ENCODE assay signal across 9 mouse cellular contexts in the genomic region with DNA sequence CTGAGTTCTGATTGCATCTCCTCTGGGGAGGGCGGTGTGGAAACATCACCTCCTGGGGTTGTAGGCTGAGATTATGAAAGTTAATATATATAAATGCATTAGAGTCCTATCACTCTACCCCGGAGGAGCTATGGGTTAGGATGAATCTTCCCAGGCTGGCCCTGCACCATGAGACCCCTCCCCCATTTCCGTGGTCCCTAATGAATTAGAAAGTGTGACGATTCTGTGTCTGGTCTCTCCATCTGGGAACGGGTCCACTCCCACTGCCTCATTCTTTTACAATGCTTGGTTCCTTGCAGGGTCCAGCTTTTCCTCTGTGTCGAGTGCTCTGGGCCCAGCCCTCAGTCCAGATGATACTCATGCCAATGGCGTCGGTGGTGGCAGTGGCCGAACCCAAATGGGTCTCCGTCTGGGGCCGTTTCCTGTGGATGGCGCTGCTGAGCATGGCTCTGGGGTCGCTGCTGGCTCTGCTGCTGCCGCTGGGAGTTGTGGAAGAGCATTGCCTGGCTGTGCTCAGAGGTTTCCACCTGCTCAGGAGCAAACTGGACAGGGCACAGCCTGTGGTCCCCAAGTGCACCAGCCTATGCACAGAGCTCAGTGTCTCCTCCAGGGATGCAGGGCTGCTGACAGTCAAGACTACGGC. TPM values are rescaled to one million over a fixed set of nuclear protein-coding genes. Genes with fewer than 3 reads are reported as not detected.
A peak's percentile ranks its signal among the peaks of the same experiment; 100 is the strongest.
DNase-seq lines count a peak whose midpoint lies in the region; ATAC-seq and TF ChIP-seq lines count a peak whose summit lies in the region.
"Had no signal": no experiment of that assay in that cellular context is flagged by ENCODE, and none has a peak within 500 bp of the region (broad histone marks: within the 10 kb centered on the region; RNA-seq: fewer than 3 reads in every experiment).

No protein-coding gene starts in this region.

- no peaks in the 10 kb centered on the region for H3K9me3 ChIP-seq in limb, embryonic 10.5 days (replicated peaks)
- no peaks in the 10 kb centered on the region for H3K9me3 ChIP-seq in stomach, embryonic 15.5 days

- TF ChIP-seq CTCF in thymus, adult 2 months (IDR thresholded peaks at IDR 0.05; ENCODE audit: borderline replicate concordance, control insufficient read depth, extremely low read depth, insufficient read depth, low read length, poor library complexity), result no peak

- no peak for ATAC-seq in stomach, embryonic 15.5 days (ENCODE audit: insufficient read depth, low FRiP score, low read depth)

- H3K36me3 ChIP-seq in thymus, adult 2 months (ENCODE audit: control insufficient read depth, insufficient read depth, low read length), result peaks cover 5% of the 10 kb centered on the region; the same call in 1 of the 2 replicates
- H3K36me3 ChIP-seq in limb, embryonic 10.5 days, result peaks cover 41% of the 10 kb centered on the region
- H3K36me3 ChIP-seq in stomach, embryonic 15.5 days, result peaks cover 30% of the 10 kb centered on the region

- H3K9ac ChIP-seq in stomach, embryonic 15.5 days, result peak overlapping the region; percentile 47; the same call in 1 of the 2 replicates

- peaks cover 15% of the 10 kb centered on the region for H3K4me1 ChIP-seq in thymus, adult 2 months (replicated peaks; ENCODE audit: control insufficient read depth, insufficient read depth, low read length)
- H3K4me1 ChIP-seq in limb, embryonic 10.5 days, result peaks cover 30% of the 10 kb centered on the region
- peaks cover 14% of the 10 kb centered on the region for H3K4me1 ChIP-seq in stomach, embryonic 15.5 days

- H3K27ac ChIP-seq in thymus, adult 2 months (ENCODE audit: control insufficient read depth, insufficient read depth, low read length), result no peak overlapping the region
- peak overlapping the region; percentile 96 for H3K27ac ChIP-seq in limb, embryonic 10.5 days
- peak overlapping the region; percentile 93 for H3K27ac ChIP-seq in stomach, embryonic 15.5 days

- WGBS in thymus, adult 2 months, result 70% methylated on average over 15 of the region's 15 CpGs
- WGBS in limb, embryonic 10.5 days, result 47% methylated on average over 15 of the region's 15 CpGs
- WGBS in stomach, embryonic 15.5 days, result 35% methylated on average over 15 of the region's 15 CpGs

- TF ChIP-seq POLR2A in thymus, adult 2 months (IDR thresholded peaks at IDR 0.05; ENCODE audit: control insufficient read depth, extremely low read depth, insufficient read depth, low read length, poor library complexity), result no peak

- H3K27me3 ChIP-seq in thymus, adult 2 months (ENCODE audit: control insufficient read depth, insufficient read depth, low read length), result no peaks in the 10 kb centered on the region
- no peaks in the 10 kb centered on the region for H3K27me3 ChIP-seq in limb, embryonic 10.5 days (ENCODE audit: low read depth, poor library complexity, severe bottlenecking)
- no peaks in the 10 kb centered on the region for H3K27me3 ChIP-seq in stomach, embryonic 15.5 days (replicated peaks)
- H3K27me3 ChIP-seq: Patski had no signal

- H3K4me2 ChIP-seq in stomach, embryonic 15.5 days, result peak overlapping the region; percentile 79

- peak; percentile 54 to 63 for DNase-seq in cerebellum, postnatal 10 days
- DNase-seq in cerebellum, adult 8-10 months, result no peak
- DNase-seq in thymus, adult 2 months, result no peak
- DNase-seq in thymus, postnatal 10 days (ENCODE audit: low spot score in 2 of 2), result no peak
- DNase-seq in limb, embryonic 10.5 days (ENCODE audit: low spot score), result no peak
- no peak for DNase-seq in urinary bladder, adult 2 months (ENCODE audit: low spot score)
- no peak for DNase-seq in right cerebral cortex, postnatal 36 days (ENCODE audit: low spot score in 2 of 2)

- H3K4me3 ChIP-seq in thymus, adult 2 months (ENCODE audit: control insufficient read depth, insufficient read depth, low read length), result peak overlapping the region; percentile 58
- H3K4me3 ChIP-seq in limb, embryonic 10.5 days, result peak overlapping the region; percentile 75
- peak overlapping the region; percentile 57 for H3K4me3 ChIP-seq in stomach, embryonic 15.5 days (replicated peaks)

RNA-seq across cellular contexts. Expression of a gene that starts 1.0 kb away (rescaled TPM):
- polyA plus RNA-seq in thymus, adult 2 months (2012; rRNA removed), result 8.0 and 8.2 TPM in 2 replicates
- 3.3 and 3.4 TPM in 2 replicates for polyA plus RNA-seq in limb, embryonic 10.5 days (2016; fragmentation: Nextera tagmentation; extraction: Ambion mirVana)
- polyA plus RNA-seq in stomach, embryonic 15.5 days (2015; fragmentation: Nextera tagmentation; extraction: Ambion mirVana), result 7.1 and 7.6 TPM in 2 replicates
- polyA plus RNA-seq in urinary bladder, adult 2 months (2012; rRNA removed), result 6.2 and 7.8 TPM in 2 replicates

RNA-seq across cellular contexts. Expression of a gene that starts 12.1 kb away (rescaled TPM):
- not detected in 2 replicates for polyA plus RNA-seq in thymus, adult 2 months (2012; rRNA removed)
- not detected in 2 replicates for polyA plus RNA-seq in limb, embryonic 10.5 days (2016; fragmentation: Nextera tagmentation; extraction: Ambion mirVana)
- polyA plus RNA-seq in stomach, embryonic 15.5 days (2015; fragmentation: Nextera tagmentation; extraction: Ambion mirVana), result not detected in 2 replicates
- polyA plus RNA-seq in urinary bladder, adult 2 months (2012; rRNA removed), result not detected in 2 replicates
- polyA plus RNA-seq: Patski had no signal

RNA-seq across cellular contexts. Expression of a gene that starts 35.7 kb away (rescaled TPM):
- 47.5 and 53.1 TPM in 2 replicates for polyA plus RNA-seq in thymus, adult 2 months (2012; rRNA removed)
- 90.9 and 100 TPM in 2 replicates for polyA plus RNA-seq in limb, embryonic 10.5 days (2016; fragmentation: Nextera tagmentation; extraction: Ambion mirVana)
- 43.5 and 45.8 TPM in 2 replicates for polyA plus RNA-seq in stomach, embryonic 15.5 days (2015; fragmentation: Nextera tagmentation; extraction: Ambion mirVana)
- 17.0 and 22.8 TPM in 2 replicates for polyA plus RNA-seq in urinary bladder, adult 2 months (2012; rRNA removed)

RNA-seq across cellular contexts. Expression of a gene that starts 35.9 kb away (rescaled TPM):
- 80.6 and 93.7 TPM in 2 replicates for polyA plus RNA-seq in thymus, adult 2 months (2012; rRNA removed)
- 106 and 112 TPM in 2 replicates for polyA plus RNA-seq in limb, embryonic 10.5 days (2016; fragmentation: Nextera tagmentation; extraction: Ambion mirVana)
- polyA plus RNA-seq in stomach, embryonic 15.5 days (2015; fragmentation: Nextera tagmentation; extraction: Ambion mirVana), result 111 and 112 TPM in 2 replicates
- 214 and 229 TPM in 2 replicates for polyA plus RNA-seq in urinary bladder, adult 2 months (2012; rRNA removed)

Comparison
In these comparisons a context has a peak if more than half of its experiments do, and no peak if none do; other contexts are left out.
1. DNase-seq: peak in cerebellum, postnatal 10 days (2 of 2); none in cerebellum, adult 8-10 months (single experiment), thymus, adult 2 months (single experiment), thymus, postnatal 10 days (0 of 2), limb, embryonic 10.5 days (single experiment), urinary bladder, adult 2 months (single experiment) and right cerebral cortex, postnatal 36 days (0 of 2).
2. Peak in every context shown above with its lines, with median percentiles within 50 percentile points of each other: H3K4me3 ChIP-seq.